Mouse (Mus musculus) CH12.LX (cell line): ENCODE results near the gene Btbd9. TPM values are rescaled to one million over a fixed set of nuclear protein-coding genes. Genes with fewer than 3 reads are reported as not detected.

Experiments used
- DNase-seq: peaks from one replicate; pipeline ENCODE4 v3.0.0-alpha.2; 2013; ENCODE audit errors: extremely low read depth
- H3K27ac ChIP-seq: 2 replicates; pipeline ENCODE4 v1.5.1; 2012; ENCODE audit warnings: low read depth, mild to moderate bottlenecking, control low read depth, moderate library complexity; ENCODE audit not compliant: insufficient read depth
- H3K27me3 ChIP-seq: replicated peaks from 2 replicates; pipeline ENCODE3; 2012; ENCODE audit warnings: inconsistent platforms
- H3K36me3 ChIP-seq, 2 experiments: replicated peaks in 1 of 2; 2 replicates each; pipeline versions ENCODE3 to v1.6.1; 2012; ENCODE audit warnings: inconsistent platforms in 1 of 2, low read length in 1 of 2, mild to moderate bottlenecking in 1 of 2, mixed read lengths in 1 of 2, moderate library complexity in 1 of 2; ENCODE audit not compliant: control insufficient read depth in 1 of 2, insufficient read depth in 1 of 2
- H3K4me1 ChIP-seq, 2 experiments: 2 replicates each; pipeline ENCODE4 v1.6.1; 2012; ENCODE audit warnings: inconsistent platforms in 1 of 2, moderate library complexity in 1 of 2; ENCODE audit not compliant: insufficient read depth in 2 of 2, control insufficient read depth in 1 of 2
- H3K4me2 ChIP-seq: 2 replicates; pipeline ENCODE4 v1.6.1; 2012; ENCODE audit warnings: low read depth, mild to moderate bottlenecking, control low read depth; ENCODE audit not compliant: poor library complexity, insufficient read depth, severe bottlenecking
- H3K4me3 ChIP-seq, 3 experiments: fragments of 150-350 bp in 1 of 3; sonication (generic) in 1 of 3; replicated peaks in 1 of 3; 2 replicates each; pipeline versions ENCODE3 to v1.5.1; 2011 to 2012; ENCODE audit warnings: low read depth in 2 of 3, low read length in 2 of 3, mild to moderate bottlenecking in 2 of 3, moderate library complexity in 2 of 3, control low read depth in 1 of 3, improper control_type of control experiment in 1 of 3, inconsistent platforms in 1 of 3, mixed read lengths in 1 of 3; ENCODE audit not compliant: poor library complexity in 1 of 3
- H3K79me2 ChIP-seq: replicated peaks from 2 replicates; pipeline ENCODE4 v1.6.1; 2012; ENCODE audit warnings: mild to moderate bottlenecking, moderate library complexity; ENCODE audit not compliant: control insufficient read depth, poor library complexity, insufficient read depth, severe bottlenecking; ENCODE audit errors: extremely low read depth
- H3K9ac ChIP-seq: 2 replicates; pipeline ENCODE4 v1.6.1; 2012; ENCODE audit warnings: low read depth, mild to moderate bottlenecking, control low read depth, moderate library complexity; ENCODE audit not compliant: insufficient read depth
- H3K9me3 ChIP-seq: replicated peaks from 2 replicates; pipeline ENCODE3; 2012; ENCODE audit warnings: low read length, inconsistent platforms, mixed read lengths
- E2F4 ChIP-seq: IDR thresholded peaks from 2 replicates; pipeline ENCODE4 v1.6.1; 2011; ENCODE audit warnings: low read depth, low read length, improper control_type of control experiment; ENCODE audit not compliant: insufficient replicate concordance
- EP300 ChIP-seq: IDR thresholded peaks from 2 replicates; pipeline ENCODE4 v1.6.1; 2011; ENCODE audit warnings: low read length, improper control_type of control experiment
- ETS1 ChIP-seq: conservative IDR thresholded peaks from 2 replicates; pipeline ENCODE4 v1.6.1; 2012; ENCODE audit warnings: low read depth, mild to moderate bottlenecking, inconsistent platforms, low read length, improper control_type of control experiment, moderate library complexity
- JUN ChIP-seq: IDR thresholded peaks from 2 replicates; pipeline ENCODE4 v1.6.1; 2011; ENCODE audit warnings: low read depth, mild to moderate bottlenecking, low read length, improper control_type of control experiment, moderate library complexity; ENCODE audit not compliant: insufficient read depth
- MYC ChIP-seq: IDR thresholded peaks from 2 replicates; pipeline ENCODE4 v1.6.1; 2011; ENCODE audit warnings: low read depth, mild to moderate bottlenecking, improper control_type of control experiment, low read length
- PAX5 ChIP-seq: IDR thresholded peaks from 2 replicates; pipeline ENCODE4 v1.6.1; 2012; ENCODE audit warnings: low read length, inconsistent platforms, mixed read lengths
- RAD21 ChIP-seq: IDR thresholded peaks from 2 replicates; pipeline ENCODE4 v1.6.1; 2011; ENCODE audit warnings: low read depth, mild to moderate bottlenecking, low read length, improper control_type of control experiment, moderate library complexity
- SMC3 ChIP-seq: IDR thresholded peaks from 2 replicates; pipeline ENCODE4 v1.6.1; 2011; ENCODE audit warnings: low read depth, low read length, improper control_type of control experiment
- TBP ChIP-seq: conservative IDR thresholded peaks from 2 replicates; pipeline ENCODE4 v1.6.1; 2011; ENCODE audit warnings: low read depth, low read length, improper control_type of control experiment
- UBTF ChIP-seq: IDR thresholded peaks from 2 replicates; pipeline ENCODE4 v1.6.1; 2012; ENCODE audit warnings: low read depth, mild to moderate bottlenecking, inconsistent platforms, low read length, improper control_type of control experiment, moderate library complexity
- USF1 ChIP-seq: IDR thresholded peaks from 2 replicates; pipeline ENCODE4 v1.6.1; 2014; ENCODE audit warnings: low read depth, mild to moderate bottlenecking, inconsistent platforms, low read length, improper control_type of control experiment
- ZMIZ1 ChIP-seq: IDR thresholded peaks from 2 replicates; pipeline ENCODE4 v1.6.1; 2012; ENCODE audit warnings: low read depth, mild to moderate bottlenecking, inconsistent platforms, low read length, improper control_type of control experiment
- dilution Hi-C: fragments of 300-500 bp; cut with MboI; formaldehyde crosslinking; loops from 2 replicates; pipeline ENCODE4 v1.14.3; 2020; ENCODE audit warnings: low sequenced_read_pairs; ENCODE audit not compliant: extremely low pct_unique_long_range_greater_than_20kb, extremely low pct_ligation_motif_present
- in situ Hi-C: fragments of 300-500 bp; cut with MboI; formaldehyde crosslinking; loops from 3 replicates; pipeline ENCODE4 v1.14.3; 2019; ENCODE audit warnings: low sequenced_read_pairs, low pct_ligation_motif_present, low pct_unique_long_range_greater_than_20kb, mixed read lengths
- polyA plus RNA-seq: library from polyadenylated mRNA; unstranded; fragments of >175 nt; gene quantifications from 2 replicates; pipeline ENCODE4 v1.2.1, GENCODE M21; 2012; ENCODE audit warnings: low read depth; ENCODE audit not compliant: insufficient read length
- total RNA-seq, 2 experiments: library from RNA; depleted of rRNA; stranded (reverse); fragments of 300-350 nt in 1 of 2; fragments of >200 nt in 1 of 2; gene quantifications; 2 replicates each; pipeline ENCODE4 v1.2.3; 2012 to 2014

The Btbd9 gene
- total and polyA plus RNA-seq, 3 experiments: 19.3 to 25.4 (median 20.0) TPM

- Histone ChIP-seq H3K4me2 (no peak overlapping the region), H3K27ac (no peak overlapping the region), H3K4me3 (no peak overlapping the region), H3K79me2 (no peaks in the 10 kb centered on the region), H3K9ac (no peak overlapping the region), H3K9me3 (no peaks in the 10 kb centered on the region), H3K36me3 (peaks cover 15 to 70% of the 10 kb centered on the region in 2 experiments), H3K27me3 (no peaks in the 10 kb centered on the region), H3K4me1 (peaks cover 4 to 29% of the 10 kb centered on the region in 2 experiments)
- no peak for DNase-seq
- in situ Hi-C loops (no loop called here), dilution Hi-C loops (no loop called here)
- TF ChIP-seq TBP (no peak), PAX5 (no peak), MYC (no peak), RAD21 (no peak), E2F4 (no peak)
Observed at GRCm38 (mm10) chr17:30192416-30193005, 383.8 kb downstream of the Btbd9 start.

GRCm38 (mm10) chr17:30191097-30191640 is 385.1 kb downstream of the Btbd9 start:
- no peak overlapping the region for H3K4me2 ChIP-seq
- TF ChIP-seq SMC3 (no peak), USF1 (no peak), EP300 (no peak), ETS1 (no peak), ZMIZ1 (no peak), JUN (no peak), UBTF (no peak)
- TF ChIP-seq, all 38 proteins: peak for 0
- H3K27ac ChIP-seq: no peak overlapping the region
- in situ Hi-C loops (no loop called here), dilution Hi-C loops (no loop called here)
- no peaks in the 10 kb centered on the region for H3K27me3 ChIP-seq
- H3K79me2 ChIP-seq: no peaks in the 10 kb centered on the region
- H3K36me3 ChIP-seq: peaks cover 13 to 63% of the 10 kb centered on the region in 2 experiments
- peaks cover 3 to 26% of the 10 kb centered on the region in 2 experiments for H3K4me1 ChIP-seq
- no peak overlapping the region for H3K4me3 ChIP-seq
- DNase-seq: no peak
- H3K9me3 ChIP-seq: no peaks in the 10 kb centered on the region
- no peak overlapping the region for H3K9ac ChIP-seq
